Comparison of ENCODE assay signal across 7 mouse cellular contexts in the genomic region with DNA sequence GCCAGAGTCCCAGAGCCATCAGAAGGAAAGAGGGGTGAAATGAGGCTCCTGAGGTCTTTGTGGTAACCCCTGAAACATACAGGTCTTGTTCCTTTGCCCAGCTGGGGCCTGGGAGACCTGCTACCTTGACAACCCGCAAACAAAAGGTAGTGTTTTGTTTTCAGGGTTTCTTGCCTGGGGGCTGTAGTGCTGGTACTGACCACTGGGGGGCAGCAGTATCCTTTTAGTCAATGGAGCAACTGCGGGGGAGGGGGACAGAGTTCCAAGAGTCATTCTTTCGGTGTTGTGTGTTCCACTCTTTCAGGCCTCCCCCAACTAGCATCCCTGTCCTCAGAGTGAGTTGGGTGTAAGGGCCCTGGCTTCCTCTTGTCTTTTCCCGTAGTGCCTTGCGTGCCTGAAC. TPM values are rescaled to one million over a fixed set of nuclear protein-coding genes. Genes with fewer than 3 reads are reported as not detected.
DNase-seq lines count a peak whose midpoint lies in the region; ATAC-seq lines count a peak whose summit lies in the region.

No protein-coding gene starts in this region.

- 27% methylated on average over 5 of the region's 5 CpGs for WGBS in limb, embryonic 10.5 days
- 15% methylated on average over 5 of the region's 5 CpGs for WGBS in midbrain, embryonic 12.5 days

- peaks cover 19% of the 10 kb centered on the region for H3K27me3 ChIP-seq in limb, embryonic 10.5 days (ENCODE audit: low read depth, poor library complexity, severe bottlenecking)
- peaks cover 9% of the 10 kb centered on the region; the same call in 1 of the 2 replicates for H3K27me3 ChIP-seq in midbrain, embryonic 12.5 days

- H3K36me3 ChIP-seq in limb, embryonic 10.5 days, result peaks cover 26% of the 10 kb centered on the region
- peaks cover 10% of the 10 kb centered on the region; the same call in 1 of the 2 replicates for H3K36me3 ChIP-seq in midbrain, embryonic 12.5 days

- DNase-seq in cerebellum, postnatal 25 days, result peak; percentile 93 to 95
- peak; percentile 89 for DNase-seq in gastrocnemius, postnatal 10 days
- DNase-seq in induced T-regulatory cell, adult 2 months (ENCODE audit: low read depth), result peak; percentile 99
- DNase-seq in limb, embryonic 10.5 days (ENCODE audit: low spot score), result peak; percentile 92
- DNase-seq in spleen, adult 12 weeks (ENCODE audit: low spot score), result peak; percentile 70

- H3K4me2 ChIP-seq in midbrain, embryonic 12.5 days (replicated peaks), result peak overlapping the region; percentile 85

- H3K9ac ChIP-seq in midbrain, embryonic 12.5 days (replicated peaks), result peak overlapping the region; percentile 94

- H3K4me1 ChIP-seq in limb, embryonic 10.5 days, result peaks cover 58% of the 10 kb centered on the region
- H3K4me1 ChIP-seq in midbrain, embryonic 12.5 days, result peaks cover 56% of the 10 kb centered on the region

- H3K27ac ChIP-seq in limb, embryonic 10.5 days, result peak overlapping the region; percentile 91
- H3K27ac ChIP-seq in midbrain, embryonic 12.5 days (replicated peaks), result peak overlapping the region; percentile 88

- peak overlapping the region; percentile 81 for H3K4me3 ChIP-seq in limb, embryonic 10.5 days
- peak overlapping the region; percentile 82 for H3K4me3 ChIP-seq in midbrain, embryonic 12.5 days

- peak; percentile 36 for ATAC-seq in activated CD4-positive, CD25-positive, alpha-beta regulatory T cell, adult 4 months
- ATAC-seq in midbrain, embryonic 12.5 days (ENCODE audit: low FRiP score, low read depth), result no peak

- H3K9me3 ChIP-seq in limb, embryonic 10.5 days (replicated peaks), result no peaks in the 10 kb centered on the region
- H3K9me3 ChIP-seq in midbrain, embryonic 12.5 days, result no peaks in the 10 kb centered on the region

RNA-seq across cellular contexts. Expression of a gene that starts 1.6 kb away (rescaled TPM):
- 1 to 10 TPM; 7.4 to 8.3 TPM for polyA plus RNA-seq in activated CD4-positive, CD25-positive, alpha-beta regulatory T cell, adult 4 months (2017; shearing (Covaris generic))
- total RNA-seq in gastrocnemius, postnatal 10 days (2021), result 10 to 100 TPM; 33.1 to 43.9 TPM
- 46.7 and 58.9 TPM in 2 replicates for polyA plus RNA-seq in limb, embryonic 10.5 days (2016; fragmentation: Nextera tagmentation; extraction: Ambion mirVana)
- 87.6 and 93.5 TPM in 2 replicates for polyA plus RNA-seq in midbrain, embryonic 12.5 days (2016; fragmentation: Nextera tagmentation; extraction: Ambion mirVana)

RNA-seq across cellular contexts. Expression of a gene that starts 8.6 kb away (rescaled TPM):
- polyA plus RNA-seq in activated CD4-positive, CD25-positive, alpha-beta regulatory T cell, adult 4 months (2017; shearing (Covaris generic)), result not detected
- 1 to 10 TPM in 1 of 2 experiments, not detected in 1; 2.0 TPM for total RNA-seq in gastrocnemius, postnatal 10 days (2021)
- not detected in 2 replicates for polyA plus RNA-seq in limb, embryonic 10.5 days (2016; fragmentation: Nextera tagmentation; extraction: Ambion mirVana)
- polyA plus RNA-seq in midbrain, embryonic 12.5 days (2016; fragmentation: Nextera tagmentation; extraction: Ambion mirVana), result 1.5 TPM in 1 of 2 replicates, not detected in the other

RNA-seq across cellular contexts. Expression of a gene that starts 17.8 kb away (rescaled TPM):
- not detected for polyA plus RNA-seq in activated CD4-positive, CD25-positive, alpha-beta regulatory T cell, adult 4 months (2017; shearing (Covaris generic))
- 1 to 10 TPM; 1.9 to 3.5 TPM for total RNA-seq in gastrocnemius, postnatal 10 days (2021)
- not detected in 2 replicates for polyA plus RNA-seq in limb, embryonic 10.5 days (2016; fragmentation: Nextera tagmentation; extraction: Ambion mirVana)
- 1.0 and 1.2 TPM in 2 replicates for polyA plus RNA-seq in midbrain, embryonic 12.5 days (2016; fragmentation: Nextera tagmentation; extraction: Ambion mirVana)

RNA-seq across cellular contexts. Expression of a gene that starts 46.6 kb away (rescaled TPM):
- polyA plus RNA-seq in activated CD4-positive, CD25-positive, alpha-beta regulatory T cell, adult 4 months (2017; shearing (Covaris generic)), result 10 to 100 TPM; 15.7 to 17.2 TPM
- 10 to 100 TPM; 28.3 to 31.5 TPM for total RNA-seq in gastrocnemius, postnatal 10 days (2021)
- polyA plus RNA-seq in limb, embryonic 10.5 days (2016; fragmentation: Nextera tagmentation; extraction: Ambion mirVana), result 70.3 and 75.9 TPM in 2 replicates
- 53.3 and 54.5 TPM in 2 replicates for polyA plus RNA-seq in midbrain, embryonic 12.5 days (2016; fragmentation: Nextera tagmentation; extraction: Ambion mirVana)

RNA-seq across cellular contexts. Expression of a gene that starts 48.4 kb away (rescaled TPM):
- under 1 TPM in 1 of 2 experiments, not detected in 1; 0.52 TPM for polyA plus RNA-seq in activated CD4-positive, CD25-positive, alpha-beta regulatory T cell, adult 4 months (2017; shearing (Covaris generic))
- total RNA-seq in gastrocnemius, postnatal 10 days (2021), result under 1 TPM in 1 of 2 experiments, not detected in 1; 0.34 TPM
- polyA plus RNA-seq in limb, embryonic 10.5 days (2016; fragmentation: Nextera tagmentation; extraction: Ambion mirVana), result 0.25 and 0.61 TPM in 2 replicates
- polyA plus RNA-seq in midbrain, embryonic 12.5 days (2016; fragmentation: Nextera tagmentation; extraction: Ambion mirVana), result 0.59 and 0.75 TPM in 2 replicates
